Mouse (Mus musculus): ENCODE data around the gene Tnfrsf18. TPM values are rescaled to one million over a fixed set of nuclear protein-coding genes. Genes with fewer than 3 reads are reported as not detected.

The Tnfrsf18 gene
- total RNA-seq, 2 experiments from 2014 or later = not detected

- no peak for DNase-seq
Observed at GRCm38 (mm10) chr4:156033476-156034119, 7.6 kb downstream of the Tnfrsf18 start.

- no peak for DNase-seq
Observed at GRCm38 (mm10) chr4:156034301-156034700, 8.3 kb downstream of the Tnfrsf18 start.

- DNase-seq = no peak
Observed at GRCm38 (mm10) chr4:156034901-156035300, 8.9 kb downstream of the Tnfrsf18 start.

GRCm38 (mm10) chr4:156044754-156045153 lies 18.8 kb downstream of the Tnfrsf18 start:
- no peak for DNase-seq

- no peak for DNase-seq
Observed at GRCm38 (mm10) chr4:156049779-156050178, 23.8 kb downstream of the Tnfrsf18 start.

- no peak for DNase-seq
Observed at GRCm38 (mm10) chr4:156050391-156050980, 24.5 kb downstream of the Tnfrsf18 start.

- no peak for DNase-seq
Observed at GRCm38 (mm10) chr4:156053113-156053512, 27.1 kb downstream of the Tnfrsf18 start.

GRCm38 (mm10) chr4:156054130-156054529 lies 28.2 kb downstream of the Tnfrsf18 start:
- DNase-seq = no peak

- DNase-seq = no peak
Observed at GRCm38 (mm10) chr4:156054606-156055005, 28.6 kb downstream of the Tnfrsf18 start.

- DNase-seq = no peak
Observed at GRCm38 (mm10) chr4:156055173-156055572, 29.2 kb downstream of the Tnfrsf18 start.

GRCm38 (mm10) chr4:156057702-156058101 lies 31.7 kb downstream of the Tnfrsf18 start:
- no peak for DNase-seq

GRCm38 (mm10) chr4:156058826-156059225 lies 32.9 kb downstream of the Tnfrsf18 start:
- no peak for DNase-seq

- DNase-seq = no peak
Observed at GRCm38 (mm10) chr4:156059261-156059660, 33.3 kb downstream of the Tnfrsf18 start, which contains the start of gene Ttll10. Ttll10 (minus strand) TSS chr4:156059414.

GRCm38 (mm10) chr4:156059713-156060112 lies 33.7 kb downstream of the Tnfrsf18 start:
- no peak for DNase-seq

GRCm38 (mm10) chr4:156063861-156064509 lies 38.0 kb downstream of the Tnfrsf18 start:
- no peak for DNase-seq

GRCm38 (mm10) chr4:156064510-156064897 lies 38.5 kb downstream of the Tnfrsf18 start:
- DNase-seq = no peak

- no peak for DNase-seq
Observed at GRCm38 (mm10) chr4:156065156-156065894, 39.4 kb downstream of the Tnfrsf18 start.

- no peak for DNase-seq
Observed at GRCm38 (mm10) chr4:156067256-156067949, 41.4 kb downstream of the Tnfrsf18 start.

GRCm38 (mm10) chr4:156069701-156070100 lies 43.7 kb downstream of the Tnfrsf18 start:
- no peak for DNase-seq

- no peak for DNase-seq
Observed at GRCm38 (mm10) chr4:156070276-156070675, 44.3 kb downstream of the Tnfrsf18 start.

- DNase-seq = no peak
Observed at GRCm38 (mm10) chr4:156070716-156071115, 44.8 kb downstream of the Tnfrsf18 start.

GRCm38 (mm10) chr4:156076911-156077382 lies 51.0 kb downstream of the Tnfrsf18 start:
- DNase-seq = no peak

Measured in layer of hippocampus, postnatal 36 days (tissue).